Mouse (Mus musculus): ENCODE results near the gene Slc52a3.

DNA sequence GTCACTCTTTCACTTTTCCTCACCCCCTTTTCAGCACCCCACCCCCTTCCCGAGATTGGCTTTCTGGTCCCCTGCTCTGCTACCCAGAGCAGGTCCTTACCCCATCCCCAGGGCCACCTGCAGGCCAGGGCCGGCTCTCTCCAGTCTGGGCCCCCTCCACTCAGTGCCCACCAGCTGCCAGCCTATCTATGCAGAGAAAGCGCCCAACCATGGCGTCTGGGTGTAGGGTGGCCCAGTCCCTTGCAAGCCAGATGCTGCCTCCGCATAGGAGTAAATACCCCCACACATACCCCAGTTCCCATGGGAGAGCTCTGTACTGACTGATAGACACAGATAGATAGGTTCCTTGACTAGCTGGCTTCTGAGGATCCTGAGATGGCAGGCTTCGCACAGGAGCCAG lies 4.4 kb downstream of the Slc52a3 start:
- TF ChIP-seq TAL1 (IDR thresholded peaks at IDR 0.05; ENCODE audit: low read length), result no peak
- TF ChIP-seq GATA1 (IDR thresholded peaks at IDR 0.05; ENCODE audit: low read length), result no peak

Data from erythroblast, embryonic 14.5 days (primary cell).